Comparison of ENCODE assay signal across 10 mouse cellular contexts in the genomic region with DNA sequence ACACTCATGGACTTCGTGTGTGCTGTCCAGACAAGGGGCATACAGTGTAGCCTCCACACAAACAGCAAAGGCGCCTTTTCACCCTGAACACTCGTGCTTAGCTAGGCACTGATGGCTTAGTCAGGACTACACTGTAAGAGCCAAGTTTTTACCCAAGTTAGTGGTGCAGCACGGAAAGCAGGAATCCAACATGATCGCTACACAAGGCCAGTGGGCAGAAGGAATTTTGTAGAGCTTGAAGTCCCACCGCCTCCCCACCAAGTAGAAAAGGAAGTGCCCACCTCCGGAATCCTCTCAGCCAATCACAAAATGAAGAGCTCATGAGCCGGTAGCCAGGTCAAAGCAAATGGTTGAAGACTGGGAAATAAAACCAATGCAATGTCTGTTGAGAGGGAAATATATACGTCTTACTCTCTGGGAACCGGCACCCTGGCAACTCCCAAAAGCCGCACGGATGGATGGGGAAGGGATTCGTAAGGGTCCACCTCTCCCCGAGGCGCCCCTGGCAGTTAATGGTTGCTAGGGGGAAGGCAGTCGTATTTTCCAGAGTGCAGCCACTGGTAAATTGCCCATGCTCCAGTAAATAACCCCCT. TPM values are rescaled to one million over a fixed set of nuclear protein-coding genes. Genes with fewer than 3 reads are reported as not detected.
DNase-seq lines count a peak whose midpoint lies in the region; ATAC-seq lines count a peak whose summit lies in the region.
"Had no signal": no experiment of that assay in that cellular context is flagged by ENCODE, and none has a peak within 500 bp of the region (broad histone marks: within the 10 kb centered on the region; RNA-seq: fewer than 3 reads in every experiment).

No protein-coding gene starts in this region.

- peak overlapping the region; percentile 21; the same call in 1 of the 2 replicates for H3K4me3 ChIP-seq in heart, embryonic 16.5 days (ENCODE audit: low read length)
- H3K4me3 ChIP-seq in hindbrain, embryonic 11.5 days (ENCODE audit: low read depth, low read length): no peak overlapping the region
- H3K4me3 ChIP-seq in midbrain, embryonic 13.5 days (replicated peaks): peak overlapping the region; percentile 24

- H3K4me2 ChIP-seq in heart, embryonic 16.5 days (ENCODE audit: low read depth, low read length): peak overlapping the region; percentile 43
- H3K4me2 ChIP-seq in hindbrain, embryonic 11.5 days (replicated peaks; ENCODE audit: low read depth, low read length): 0 out of 2 replicates have a peak overlapping the region, but pooled peaks have one; percentile 13
- H3K4me2 ChIP-seq in midbrain, embryonic 13.5 days (replicated peaks): peak overlapping the region; percentile 42

- no peak for DNase-seq in heart, postnatal 14 days
- DNase-seq in cerebellum, adult 18-20 months: peak; percentile 12 to 28
- DNase-seq in hindbrain, embryonic 11.5 days (ENCODE audit: low spot score): peak; percentile 8
- no peak for DNase-seq in gastrocnemius, postnatal 10 days
- no peak for DNase-seq in lung, postnatal 25 days (ENCODE audit: low spot score)
- no peak for DNase-seq in gastrocnemius, adult 8-10 months (ENCODE audit: low spot score in 2 of 2)
- DNase-seq: gastrocnemius, postnatal 36 days; thymus, postnatal 4 days had no signal

- H3K27me3 ChIP-seq in heart, embryonic 16.5 days (ENCODE audit: control insufficient read depth, insufficient read depth, low read length): no peaks in the 10 kb centered on the region
- no peaks in the 10 kb centered on the region for H3K27me3 ChIP-seq in hindbrain, embryonic 11.5 days (ENCODE audit: control insufficient read depth, insufficient read depth, low read length)
- no peaks in the 10 kb centered on the region for H3K27me3 ChIP-seq in midbrain, embryonic 13.5 days

- no peak for ATAC-seq in heart, embryonic 16.5 days (replicated peaks; ENCODE audit: extremely low read depth, insufficient read depth, low FRiP score)
- no peak for ATAC-seq in hindbrain, embryonic 11.5 days (ENCODE audit: low FRiP score)
- no peak for ATAC-seq in midbrain, embryonic 13.5 days

- peak overlapping the region; percentile 29; the same call in 1 of the 2 replicates for H3K9ac ChIP-seq in heart, embryonic 16.5 days (ENCODE audit: low read length)
- no peak overlapping the region for H3K9ac ChIP-seq in hindbrain, embryonic 11.5 days (ENCODE audit: low read depth, low read length)
- no peak overlapping the region for H3K9ac ChIP-seq in midbrain, embryonic 13.5 days (replicated peaks)

- no peaks in the 10 kb centered on the region for H3K4me1 ChIP-seq in heart, embryonic 16.5 days (ENCODE audit: control insufficient read depth, insufficient read depth, low read length)
- H3K4me1 ChIP-seq in hindbrain, embryonic 11.5 days (replicated peaks; ENCODE audit: control insufficient read depth, insufficient read depth, low read length): no peaks in the 10 kb centered on the region
- no peaks in the 10 kb centered on the region for H3K4me1 ChIP-seq in midbrain, embryonic 13.5 days (replicated peaks)

- H3K9me3 ChIP-seq in heart, embryonic 16.5 days (replicated peaks; ENCODE audit: control insufficient read depth, low read length): no peaks in the 10 kb centered on the region
- H3K9me3 ChIP-seq in hindbrain, embryonic 11.5 days (ENCODE audit: control insufficient read depth, low read length): no peaks in the 10 kb centered on the region
- H3K9me3 ChIP-seq in midbrain, embryonic 13.5 days: no peaks in the 10 kb centered on the region

- no peak overlapping the region for H3K27ac ChIP-seq in heart, embryonic 16.5 days (ENCODE audit: low read length)
- no peak overlapping the region for H3K27ac ChIP-seq in hindbrain, embryonic 11.5 days (ENCODE audit: low read depth, low read length)
- no peak overlapping the region for H3K27ac ChIP-seq in midbrain, embryonic 13.5 days

- 67% methylated on average over 16 of the region's 16 CpGs for WGBS in heart, embryonic 16.5 days
- 58% methylated on average over 16 of the region's 16 CpGs for WGBS in hindbrain, embryonic 11.5 days
- WGBS in midbrain, embryonic 13.5 days: 53% methylated on average over 16 of the region's 16 CpGs

- intact Hi-C loops in heart, postnatal 14 days (cut with DNase I): no loop called here

- H3K36me3 ChIP-seq in heart, embryonic 16.5 days (ENCODE audit: control insufficient read depth, insufficient read depth): no peaks in the 10 kb centered on the region
- H3K36me3 ChIP-seq in hindbrain, embryonic 11.5 days (ENCODE audit: control insufficient read depth, insufficient read depth, low read length): no peaks in the 10 kb centered on the region
- H3K36me3 ChIP-seq in midbrain, embryonic 13.5 days: no peaks in the 10 kb centered on the region

RNA-seq across cellular contexts. Expression of gene Lamc1, which starts 13.2 kb away (rescaled TPM):
- polyA plus RNA-seq in heart, embryonic 16.5 days (2015; fragmentation: Nextera tagmentation; extraction: Ambion mirVana): 73.8 and 85.3 TPM in 2 replicates
- 100 to 1,000 TPM; 303 to 323 TPM for total RNA-seq in heart, postnatal 14 days (2021)
- polyA plus RNA-seq in hindbrain, embryonic 11.5 days (2014; fragmentation: Nextera tagmentation; extraction: Ambion mirVana): 25.3 and 28.4 TPM in 2 replicates
- 11.3 and 14.9 TPM in 2 replicates for polyA plus RNA-seq in midbrain, embryonic 13.5 days (2015; fragmentation: Nextera tagmentation; extraction: Ambion mirVana)
- 100 to 1,000 TPM; 296 to 324 TPM for total RNA-seq in gastrocnemius, postnatal 10 days (2021)
- 10 to 100 TPM; 34.7 to 54.8 (median 46.8) TPM for total RNA-seq in gastrocnemius, adult 8-10 months (2022)

Comparison
In these comparisons a context has a peak if more than half of its experiments do, and no peak if none do; other contexts are left out.
1. RNA of gene Lamc1, which starts 13.2 kb away (total RNA-seq): 296 to 324 TPM in gastrocnemius, postnatal 10 days and 303 to 323 TPM in heart, postnatal 14 days; 34.7 to 54.8 TPM in gastrocnemius, adult 8-10 months; every median in the first group is over 4 times any median in the second.
2. DNase-seq: peak in cerebellum, adult 18-20 months (2 of 2) and hindbrain, embryonic 11.5 days (single experiment); none in heart, postnatal 14 days (0 of 2), gastrocnemius, postnatal 10 days (single experiment), lung, postnatal 25 days (single experiment) and gastrocnemius, adult 8-10 months (0 of 2).
3. Peak in every context shown above with its lines, with median percentiles within 50 percentile points of each other: H3K4me2 ChIP-seq.